Mouse (Mus musculus) embryonic facial prominence, embryonic 14.5 days (tissue): ENCODE measurements around the gene Adcy2. TPM values are rescaled to one million over a fixed set of nuclear protein-coding genes. Genes with fewer than 3 reads are reported as not detected.
A peak's percentile ranks its signal among the peaks of the same experiment; 100 is the strongest.

Experiments used
- ATAC-seq: fragments of 200-750 bp; cut with Nextera tagmentation; 2 replicates; pipeline ENCODE4 v1.8.0; 2017; ENCODE audit warnings: low read depth, moderate number of reproducible peaks, moderate TSS enrichment
- DNase-seq: peaks from one replicate; pipeline ENCODE4 v3.0.0-alpha.2; 2015; ENCODE audit warnings: low spot score
- H3K27ac ChIP-seq: fragments of 300-500 bp; sonication (generic); replicated peaks from 2 replicates; pipeline ENCODE4 v1.5.1; 2014; ENCODE audit warnings: low read depth, mild to moderate bottlenecking, low read length, moderate library complexity
- H3K27me3 ChIP-seq: fragments of 300-500 bp; sonication (generic); replicated peaks from 2 replicates; pipeline ENCODE4 v1.6.1; 2014; ENCODE audit warnings: low read length; ENCODE audit not compliant: control insufficient read depth, insufficient read depth
- H3K36me3 ChIP-seq: fragments of 300-500 bp; sonication (generic); 2 replicates; pipeline ENCODE4 v1.6.1; 2014; ENCODE audit warnings: low read length, mixed read lengths; ENCODE audit not compliant: control insufficient read depth, insufficient read depth
- H3K4me1 ChIP-seq: fragments of 300-500 bp; sonication (generic); 2 replicates; pipeline ENCODE4 v1.6.1; 2014; ENCODE audit warnings: antibody characterized with exemption, low read length; ENCODE audit not compliant: control insufficient read depth, insufficient read depth
- H3K4me2 ChIP-seq: fragments of 300-500 bp; sonication (generic); 2 replicates; pipeline ENCODE4 v1.6.1; 2014; ENCODE audit warnings: low read depth, mild to moderate bottlenecking, low read length, moderate library complexity, mixed read lengths
- H3K4me3 ChIP-seq: fragments of 300-500 bp; sonication (generic); 2 replicates; pipeline ENCODE4 v1.5.1; 2014; ENCODE audit warnings: low read depth, mild to moderate bottlenecking, low read length
- H3K9ac ChIP-seq: fragments of 300-500 bp; sonication (generic); 2 replicates; pipeline ENCODE4 v1.6.1; 2014; ENCODE audit warnings: low read depth, mild to moderate bottlenecking, low read length, moderate library complexity, mixed read lengths
- H3K9me3 ChIP-seq: fragments of 300-500 bp; sonication (generic); 2 replicates; pipeline ENCODE4 v1.6.1; 2016; ENCODE audit warnings: low read length; ENCODE audit not compliant: control insufficient read depth
- WGBS: fragments of 180-500 bp; shearing (Covaris S2); extraction: QIAGEN DNeasy Blood & Tissue Kit; methylation state at CpG from one replicate; pipeline ENCODE4 v1.1.7; 2014; 5-methylcytosine and 5-hydroxymethylcytosine counted together
- polyA plus RNA-seq: library from polyadenylated mRNA; unstranded; fragments of >200 nt; fragmentation: Nextera tagmentation; extraction: Ambion mirVana; gene quantifications from 2 replicates; pipeline ENCODE4 v1.2.1, GENCODE M21; 2014

Gene Adcy2
- polyA plus RNA-seq, 1 experiment from 2014 or later = 11.2 TPM

GRCm38 (mm10) chr13:68745426-68745825 is 253.9 kb downstream of the Adcy2 start:
- H3K4me1 ChIP-seq = peaks cover 9% of the 10 kb centered on the region
- DNase-seq (no peak), ATAC-seq (no peak; the same call in 1 of the 2 replicates)
- H3K27ac ChIP-seq = no peak overlapping the region
- H3K9me3 ChIP-seq = no peaks in the 10 kb centered on the region
- H3K9ac ChIP-seq = no peak overlapping the region
- 91% methylated on average over 5 of the region's 5 CpGs for WGBS
- no peaks in the 10 kb centered on the region for H3K27me3 ChIP-seq
- no peak overlapping the region for H3K4me2 ChIP-seq
- no peaks in the 10 kb centered on the region for H3K36me3 ChIP-seq
- no peak overlapping the region for H3K4me3 ChIP-seq

- DNase-seq (no peak), ATAC-seq (no peak)
- no peak overlapping the region for H3K9ac ChIP-seq
- H3K27me3 ChIP-seq = no peaks in the 10 kb centered on the region
- no peak overlapping the region for H3K4me2 ChIP-seq
- H3K27ac ChIP-seq = no peak overlapping the region
- no peaks in the 10 kb centered on the region for H3K36me3 ChIP-seq
- no peaks in the 10 kb centered on the region for H3K9me3 ChIP-seq
- H3K4me3 ChIP-seq = no peak overlapping the region
- H3K4me1 ChIP-seq = no peaks in the 10 kb centered on the region
These were observed 286.7 kb downstream of the Adcy2 start for GRCm38 (mm10) chr13:68712661-68713060.

- DNase-seq = peak; percentile 10
- no peak overlapping the region for H3K4me3 ChIP-seq
- H3K4me1 ChIP-seq = no peaks in the 10 kb centered on the region
- no peaks in the 10 kb centered on the region for H3K27me3 ChIP-seq
- no peak for ATAC-seq
- H3K27ac ChIP-seq = no peak overlapping the region
- no peak overlapping the region for H3K9ac ChIP-seq
- H3K36me3 ChIP-seq = no peaks in the 10 kb centered on the region
- H3K9me3 ChIP-seq = no peaks in the 10 kb centered on the region
- 70% methylated on average over 6 of the region's 6 CpGs for WGBS
- no peak overlapping the region for H3K4me2 ChIP-seq
These were observed 292.0 kb downstream of the Adcy2 start for GRCm38 (mm10) chr13:68707296-68707747.

- no peaks in the 10 kb centered on the region for H3K36me3 ChIP-seq
- no peak overlapping the region for H3K27ac ChIP-seq
- 89% methylated on average over 2 of the region's 2 CpGs for WGBS
- H3K9ac ChIP-seq = no peak overlapping the region
- no peaks in the 10 kb centered on the region for H3K9me3 ChIP-seq
- H3K4me1 ChIP-seq = no peaks in the 10 kb centered on the region
- no peaks in the 10 kb centered on the region for H3K27me3 ChIP-seq
- no peak overlapping the region for H3K4me2 ChIP-seq
- DNase-seq (no peak), ATAC-seq (no peak)
- H3K4me3 ChIP-seq = no peak overlapping the region
These were observed 314.4 kb downstream of the Adcy2 start for GRCm38 (mm10) chr13:68684919-68685318.

GRCm38 (mm10) chr13:68680429-68680828 is 318.9 kb downstream of the Adcy2 start:
- no peaks in the 10 kb centered on the region for H3K27me3 ChIP-seq
- H3K9me3 ChIP-seq = no peaks in the 10 kb centered on the region
- no peak for ATAC-seq
- H3K4me2 ChIP-seq = no peak overlapping the region
- no peaks in the 10 kb centered on the region for H3K4me1 ChIP-seq
- no peaks in the 10 kb centered on the region for H3K36me3 ChIP-seq
- WGBS = 75% methylated on average over 1 of the region's 1 CpGs
- no peak overlapping the region for H3K27ac ChIP-seq
- H3K4me3 ChIP-seq = no peak overlapping the region
- no peak for DNase-seq
- H3K9ac ChIP-seq = no peak overlapping the region

GRCm38 (mm10) chr13:68642786-68643185 is 356.6 kb downstream of the Adcy2 start:
- Histone ChIP-seq H3K4me2 (no peak overlapping the region), H3K9ac (no peak overlapping the region), H3K27me3 (no peaks in the 10 kb centered on the region), H3K4me3 (no peak overlapping the region), H3K27ac (no peak overlapping the region), H3K4me1 (no peaks in the 10 kb centered on the region), H3K9me3 (no peaks in the 10 kb centered on the region), H3K36me3 (peaks cover 6% of the 10 kb centered on the region; the same call in 1 of the 2 replicates)
- WGBS = 91% methylated on average over 1 of the region's 1 CpGs
- ATAC-seq (no peak), DNase-seq (no peak)

GRCm38 (mm10) chr13:68627041-68627440 is 372.3 kb downstream of the Adcy2 start:
- DNase-seq (no peak), ATAC-seq (no peak)
- Histone ChIP-seq H3K9me3 (no peaks in the 10 kb centered on the region), H3K4me1 (no peaks in the 10 kb centered on the region), H3K4me3 (no peak overlapping the region), H3K27me3 (no peaks in the 10 kb centered on the region), H3K27ac (no peak overlapping the region), H3K4me2 (no peak overlapping the region), H3K36me3 (0 out of 2 replicates have a peak, but pooled peaks cover 4% of the 10 kb centered on the region), H3K9ac (no peak overlapping the region)
- 61% methylated on average over 3 of the region's 3 CpGs for WGBS

GRCm38 (mm10) chr13:68622792-68623191 is 376.5 kb downstream of the Adcy2 start:
- H3K36me3 ChIP-seq = no peaks in the 10 kb centered on the region
- H3K9ac ChIP-seq = no peak overlapping the region
- 46% methylated on average over 6 of the region's 6 CpGs for WGBS
- no peak overlapping the region for H3K27ac ChIP-seq
- peak; percentile 67 for ATAC-seq
- no peak overlapping the region for H3K4me2 ChIP-seq
- no peaks in the 10 kb centered on the region for H3K4me1 ChIP-seq
- H3K27me3 ChIP-seq = no peaks in the 10 kb centered on the region
- H3K4me3 ChIP-seq = no peak overlapping the region
- peak; percentile 51 for DNase-seq
- no peaks in the 10 kb centered on the region for H3K9me3 ChIP-seq

GRCm38 (mm10) chr13:68607652-68608405 is 391.5 kb downstream of the Adcy2 start:
- peak overlapping the region; percentile 20 for H3K4me3 ChIP-seq

More at GRCm38 (mm10) chr13:68607652-68608405, 391.5 kb downstream of the Adcy2 start:
- Histone ChIP-seq H3K4me2 (peak overlapping the region; percentile 52), H3K27ac (peak overlapping the region; percentile 63), H3K36me3 (no peaks in the 10 kb centered on the region), H3K27me3 (no peaks in the 10 kb centered on the region), H3K4me1 (no peaks in the 10 kb centered on the region), H3K9ac (peak overlapping the region; percentile 54), H3K9me3 (no peaks in the 10 kb centered on the region)
- WGBS = 34% methylated on average over 21 of the region's 21 CpGs
- ATAC-seq (peak; percentile 80), DNase-seq (peak; percentile 63)
